Mouse (Mus musculus) Muller cell, postnatal 12 days (primary cell): Measurements from ENCODE around the gene Slc25a23.

Experiments
- DNase-seq: peaks from one replicate; pipeline ENCODE4 v3.0.0-alpha.2; 2015; ENCODE audit errors: inconsistent ontology term

The Slc25a23 gene

GRCm38 (mm10) chr17:57019693-57020092 lies 40.0 kb downstream of the Slc25a23 start:
- no peak for DNase-seq

- DNase-seq, result no peak
These were observed 47.3 kb downstream of the Slc25a23 start for GRCm38 (mm10) chr17:57012245-57012795.

GRCm38 (mm10) chr17:57011236-57012141 lies 48.2 kb downstream of the Slc25a23 start, which contains the start of the genes Gtf2f1 and Gm17949:
Gtf2f1 (minus strand) TSS chr17:57011288.
Gm17949 (plus strand) TSS chr17:57011469.
- peak; percentile 98 for DNase-seq

GRCm38 (mm10) chr17:57010911-57011235 lies 48.8 kb downstream of the Slc25a23 start:
- DNase-seq, result no peak

- no peak for DNase-seq
These were observed 52.3 kb downstream of the Slc25a23 start for GRCm38 (mm10) chr17:57007137-57007905.

- DNase-seq, result no peak
These were observed 55.7 kb downstream of the Slc25a23 start for GRCm38 (mm10) chr17:57003994-57004393.

- no peak for DNase-seq
These were observed 58.4 kb downstream of the Slc25a23 start for GRCm38 (mm10) chr17:57001228-57001627.

- no peak for DNase-seq
These were observed 59.6 kb downstream of the Slc25a23 start, which contains the start of gene Pspn for GRCm38 (mm10) chr17:56999968-57000609. Pspn (minus strand) TSS chr17:57000018.

GRCm38 (mm10) chr17:56999414-56999813 lies 60.2 kb downstream of the Slc25a23 start:
- DNase-seq, result no peak

GRCm38 (mm10) chr17:56997029-56997667 lies 62.5 kb downstream of the Slc25a23 start, which contains the start of gene Alkbh7:
Alkbh7 (plus strand) TSS chr17:56997339.
- DNase-seq, result peak; percentile 96

- no peak for DNase-seq
These were observed 63.2 kb downstream of the Slc25a23 start for GRCm38 (mm10) chr17:56996506-56996905.

- no peak for DNase-seq
These were observed 64.6 kb downstream of the Slc25a23 start for GRCm38 (mm10) chr17:56995046-56995445.
